Mouse (Mus musculus): Measurements from ENCODE around the gene Palld. TPM values are rescaled to one million over a fixed set of nuclear protein-coding genes. Genes with fewer than 3 reads are reported as not detected.

Palld gene
- 49.7 and 57.7 TPM in 2 replicates for polyA plus RNA-seq (2015; fragmentation: Nextera tagmentation; extraction: Ambion mirVana)

DNA sequence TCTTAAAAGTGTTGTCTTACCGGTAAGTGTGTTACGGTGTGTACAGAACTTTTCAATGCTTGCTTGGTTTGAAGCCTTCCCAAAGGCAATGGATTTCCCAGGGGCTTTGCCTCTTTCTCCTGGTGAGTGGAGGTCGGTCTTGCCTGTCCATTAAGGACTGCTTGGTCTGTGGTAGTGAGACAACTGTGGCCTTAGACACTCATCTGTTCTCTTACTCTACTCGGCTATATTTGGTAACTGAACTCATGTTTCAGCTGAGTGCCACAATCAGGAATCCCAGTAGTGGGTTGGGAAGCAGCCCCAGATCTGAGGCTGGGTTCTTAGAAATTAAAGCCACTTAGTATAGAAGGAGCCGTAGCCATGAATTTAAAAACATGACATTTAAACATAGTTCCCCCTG, at the start of gene Palld:
Gene Palld, minus strand, starts transcription at position 170 of the 400 bp plus-strand sequence.
- no peak within 1 kb of the TSS for H3K4me3 ChIP-seq (replicated peaks; ENCODE audit: low read depth, low read length)
- WGBS = 87% methylated on average over 5 of the region's 5 CpGs
- H3K4me2 ChIP-seq (ENCODE audit: low read length) = no peak within 1 kb of the TSS
- H3K27me3 ChIP-seq (ENCODE audit: insufficient read depth, low read length) = no peaks in the 10 kb centered on the region
- no peak for TF ChIP-seq CTCF (IDR thresholded peaks at IDR 0.05; ENCODE audit: low read depth)
- no peak within 1 kb of the TSS for H3K9ac ChIP-seq (ENCODE audit: low read depth, low read length)
- H3K9me3 ChIP-seq (replicated peaks; ENCODE audit: low read length) = no peaks in the 10 kb centered on the region
- no peaks in the 10 kb centered on the region for H3K36me3 ChIP-seq (ENCODE audit: insufficient read depth, low read length)
- H3K27ac ChIP-seq = no peak within 1 kb of the TSS
- no peaks in the 10 kb centered on the region for H3K4me1 ChIP-seq (replicated peaks; ENCODE audit: insufficient read depth, low read length)
- no peak for ATAC-seq (replicated peaks; ENCODE audit: low FRiP score, low read depth)
- DNase-seq (ENCODE audit: low spot score) = no peak

DNA sequence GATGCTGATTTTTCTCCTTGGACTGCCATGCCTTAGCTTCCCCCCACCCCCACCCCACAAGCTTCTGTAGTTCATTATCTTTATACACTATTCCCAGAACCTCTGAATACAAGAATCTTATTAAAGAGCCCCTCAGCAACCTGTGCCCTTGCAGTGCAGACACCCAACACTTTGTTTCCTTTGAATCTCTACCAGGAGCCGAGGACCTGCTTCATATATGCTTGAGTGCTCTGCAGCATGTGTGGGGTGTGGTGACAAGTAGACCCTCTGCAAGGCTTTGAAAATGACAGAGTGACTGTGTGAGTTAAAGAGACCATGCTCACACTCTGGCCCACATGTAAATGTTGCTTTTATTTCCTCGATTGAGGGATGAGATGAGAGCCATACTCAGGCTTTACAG, 35.1 kb upstream of the Palld start:
- H3K4me1 ChIP-seq (replicated peaks; ENCODE audit: insufficient read depth, low read length) = no peaks in the 10 kb centered on the region
- no peak overlapping the region for H3K27ac ChIP-seq
- H3K4me3 ChIP-seq (replicated peaks; ENCODE audit: low read depth, low read length) = no peak overlapping the region
- H3K27me3 ChIP-seq (ENCODE audit: insufficient read depth, low read length) = no peaks in the 10 kb centered on the region
- no peaks in the 10 kb centered on the region for H3K36me3 ChIP-seq (ENCODE audit: insufficient read depth, low read length)
- ATAC-seq (replicated peaks; ENCODE audit: low FRiP score, low read depth) (no peak), DNase-seq (ENCODE audit: low spot score) (no peak)
- H3K9ac ChIP-seq (ENCODE audit: low read depth, low read length) = no peak overlapping the region
- TF ChIP-seq CTCF (IDR thresholded peaks at IDR 0.05; ENCODE audit: low read depth) = no peak
- H3K9me3 ChIP-seq (replicated peaks; ENCODE audit: low read length) = no peaks in the 10 kb centered on the region
- WGBS = 54% methylated on average over 2 of the region's 2 CpGs
- no peak overlapping the region for H3K4me2 ChIP-seq (ENCODE audit: low read length)

DNA sequence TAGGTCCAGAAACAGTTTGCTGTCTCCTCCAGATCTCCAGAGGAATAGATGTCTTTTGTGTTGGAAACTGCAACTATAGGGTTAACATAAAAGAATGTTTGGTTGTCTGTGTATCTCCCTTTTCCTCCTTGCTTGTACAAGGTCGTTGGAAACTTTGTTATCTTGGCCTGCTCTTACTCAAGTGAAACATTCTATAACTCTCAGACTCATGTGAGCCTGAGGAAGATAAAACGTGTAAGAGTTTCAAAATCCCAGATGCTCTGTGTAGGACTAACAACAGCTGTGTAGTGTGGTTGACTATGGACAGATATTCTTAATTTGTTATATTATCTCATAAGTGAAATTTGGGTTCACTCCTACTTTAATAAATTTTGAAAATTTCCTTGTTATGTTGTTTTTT, 30.8 kb upstream of the Palld start:
- TF ChIP-seq CTCF (IDR thresholded peaks at IDR 0.05; ENCODE audit: low read depth) = no peak
- DNase-seq (ENCODE audit: low spot score) (peak; percentile 36), ATAC-seq (replicated peaks; ENCODE audit: low FRiP score, low read depth) (no peak)
- 8% methylated on average over 2 of the region's 2 CpGs for WGBS
- Histone ChIP-seq H3K27me3 (ENCODE audit: insufficient read depth, low read length) (no peaks in the 10 kb centered on the region), H3K27ac (no peak overlapping the region), H3K4me3 (replicated peaks; ENCODE audit: low read depth, low read length) (no peak overlapping the region), H3K36me3 (ENCODE audit: insufficient read depth, low read length) (no peaks in the 10 kb centered on the region), H3K9me3 (replicated peaks; ENCODE audit: low read length) (no peaks in the 10 kb centered on the region), H3K4me1 (replicated peaks; ENCODE audit: insufficient read depth, low read length) (no peaks in the 10 kb centered on the region), H3K4me2 (ENCODE audit: low read length) (no peak overlapping the region), H3K9ac (ENCODE audit: low read depth, low read length) (no peak overlapping the region)

DNA sequence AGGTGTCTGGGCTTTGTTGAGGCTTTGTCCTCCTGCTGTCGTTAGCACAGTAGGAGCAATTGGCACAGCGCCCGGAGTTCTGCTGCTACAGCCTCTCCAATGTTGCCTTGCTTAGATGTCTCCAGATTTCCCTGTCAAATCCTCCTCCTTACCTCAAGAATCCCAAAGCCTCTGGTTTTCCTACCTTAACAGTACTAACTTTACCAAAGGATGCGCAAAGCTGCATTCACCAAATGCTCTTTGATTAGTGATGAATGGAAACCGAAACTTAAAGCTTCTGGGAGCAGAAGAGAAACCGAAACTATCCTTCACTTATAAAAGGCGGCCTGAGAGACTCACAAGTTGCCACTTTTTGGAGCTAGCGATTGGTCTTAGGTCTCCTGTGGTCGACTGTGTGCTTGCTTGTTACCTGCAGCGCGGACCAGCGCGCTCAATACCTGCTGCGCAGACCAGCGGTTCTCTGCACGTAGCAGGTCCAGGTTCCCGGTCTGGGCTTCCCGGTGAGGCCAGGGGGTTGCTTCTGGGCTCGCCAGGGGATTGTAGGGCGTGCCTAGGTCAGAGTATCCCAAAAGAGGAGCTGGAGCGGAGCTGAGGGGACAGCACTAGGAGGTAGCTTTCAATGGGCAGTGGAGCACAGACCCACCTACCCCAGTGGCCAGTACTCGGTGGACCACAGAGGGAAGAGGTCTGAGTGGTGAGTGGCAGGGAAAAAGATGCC, 25.4 kb upstream of the Palld start, which contains the start of gene Ddx60:
Gene Ddx60, plus strand, starts transcription at position 311 of the 718 bp plus-strand sequence.
- 6% methylated on average over 22 of the region's 22 CpGs for WGBS
- H3K9ac ChIP-seq (ENCODE audit: low read depth, low read length) = peak within 1 kb of the TSS; percentile 78
- no peak within 1 kb of the TSS for H3K27ac ChIP-seq
- H3K4me2 ChIP-seq (ENCODE audit: low read length) = peak within 1 kb of the TSS; percentile 83
- peak; percentile 84 for DNase-seq (ENCODE audit: low spot score)
- TF ChIP-seq CTCF (IDR thresholded peaks at IDR 0.05; ENCODE audit: low read depth) = no peak
- no peaks in the 10 kb centered on the region for H3K27me3 ChIP-seq (ENCODE audit: insufficient read depth, low read length)
- H3K4me3 ChIP-seq (replicated peaks; ENCODE audit: low read depth, low read length) = peak within 1 kb of the TSS; percentile 77
- H3K9me3 ChIP-seq (replicated peaks; ENCODE audit: low read length) = no peaks in the 10 kb centered on the region
- ATAC-seq (replicated peaks; ENCODE audit: low FRiP score, low read depth) = peak; percentile 68
- no peaks in the 10 kb centered on the region for H3K4me1 ChIP-seq (replicated peaks; ENCODE audit: insufficient read depth, low read length)
- no peaks in the 10 kb centered on the region for H3K36me3 ChIP-seq (ENCODE audit: insufficient read depth, low read length)

DNA sequence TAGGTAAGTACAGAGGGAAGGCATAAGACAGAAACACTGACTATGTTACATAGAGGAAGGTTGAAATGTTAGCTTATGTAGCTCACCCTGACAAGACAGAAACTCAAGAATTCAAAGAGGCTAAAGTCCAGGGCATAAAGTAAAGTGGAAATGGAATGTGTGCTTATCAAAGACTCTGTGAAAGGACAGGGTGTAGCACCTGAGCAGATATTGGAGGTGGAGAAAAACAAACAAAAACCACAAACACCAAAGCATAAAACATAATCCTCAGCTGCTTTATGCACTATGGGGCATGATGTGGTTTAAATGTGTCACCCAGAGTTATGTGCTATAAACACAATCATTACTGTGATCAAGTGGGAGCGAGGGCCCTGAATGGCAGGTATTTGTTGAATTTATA, 22.0 kb upstream of the Palld start:
- Histone ChIP-seq H3K4me2 (ENCODE audit: low read length) (no peak overlapping the region), H3K9me3 (replicated peaks; ENCODE audit: low read length) (no peaks in the 10 kb centered on the region), H3K4me3 (replicated peaks; ENCODE audit: low read depth, low read length) (no peak overlapping the region), H3K27ac (no peak overlapping the region), H3K36me3 (ENCODE audit: insufficient read depth, low read length) (no peaks in the 10 kb centered on the region), H3K27me3 (ENCODE audit: insufficient read depth, low read length) (no peaks in the 10 kb centered on the region), H3K4me1 (replicated peaks; ENCODE audit: insufficient read depth, low read length) (no peaks in the 10 kb centered on the region), H3K9ac (ENCODE audit: low read depth, low read length) (no peak overlapping the region)
- WGBS = 69% methylated on average over 1 of the region's 1 CpGs
- DNase-seq (ENCODE audit: low spot score) (no peak), ATAC-seq (replicated peaks; ENCODE audit: low FRiP score, low read depth) (no peak)
- no peak for TF ChIP-seq CTCF (IDR thresholded peaks at IDR 0.05; ENCODE audit: low read depth)

DNA sequence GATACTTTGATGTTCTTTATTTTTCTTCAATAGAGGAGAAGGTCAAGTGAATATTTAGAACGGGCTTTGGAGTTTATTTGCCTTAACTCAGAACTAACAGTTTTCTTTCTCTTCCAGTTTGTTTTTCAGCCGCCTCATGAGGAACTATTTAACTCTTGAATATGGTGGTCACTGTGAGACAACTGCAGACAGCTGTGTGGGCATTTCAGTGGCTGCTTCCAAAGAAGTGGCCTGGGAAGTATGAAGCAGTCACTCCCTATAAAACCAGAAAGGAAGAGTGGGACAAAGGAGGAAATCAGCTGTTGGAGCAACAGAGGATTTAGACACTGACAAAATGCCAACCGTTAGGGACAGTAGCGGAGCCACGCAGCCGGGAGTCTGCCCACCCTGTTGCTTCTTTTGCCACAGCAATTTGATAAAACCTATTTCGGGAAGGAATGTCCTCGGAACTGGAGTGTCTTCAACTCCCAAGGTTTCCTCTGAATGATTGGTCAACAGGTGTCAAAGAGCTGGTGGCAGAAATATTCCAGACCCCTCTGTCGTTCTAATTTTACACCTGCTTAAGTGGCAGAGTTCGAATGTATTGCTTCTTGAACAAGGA, 19.1 kb upstream of the Palld start:
- Histone ChIP-seq H3K4me3 (replicated peaks; ENCODE audit: low read depth, low read length) (no peak overlapping the region), H3K9me3 (replicated peaks; ENCODE audit: low read length) (no peaks in the 10 kb centered on the region), H3K9ac (ENCODE audit: low read depth, low read length) (no peak overlapping the region), H3K27me3 (ENCODE audit: insufficient read depth, low read length) (no peaks in the 10 kb centered on the region), H3K36me3 (ENCODE audit: insufficient read depth, low read length) (no peaks in the 10 kb centered on the region), H3K4me2 (ENCODE audit: low read length) (no peak overlapping the region), H3K27ac (no peak overlapping the region), H3K4me1 (replicated peaks; ENCODE audit: insufficient read depth, low read length) (no peaks in the 10 kb centered on the region)
- 82% methylated on average over 10 of the region's 10 CpGs for WGBS
- no peak for TF ChIP-seq CTCF (IDR thresholded peaks at IDR 0.05; ENCODE audit: low read depth)
- no peak for DNase-seq (ENCODE audit: low spot score)
- ATAC-seq (replicated peaks; ENCODE audit: low FRiP score, low read depth) = no peak
